Mouse (Mus musculus) c-Kit-negative CD71-positive TER-119-positive erythroid progenitor cells, embryonic 14.5 days (primary cell): ENCODE data around the gene Tra2a.
"Not testable (repeated sequence)": the region's sequence is repeated elsewhere in the genome, so short reads cannot be mapped to it uniquely, and the experiment has no call there.

ENCODE experiments used
- DNase-seq: peaks from one replicate; pipeline ENCODE4 v3.0.0-alpha.2; 2013; ENCODE audit warnings: low read depth, low spot score

The Tra2a gene

DNA sequence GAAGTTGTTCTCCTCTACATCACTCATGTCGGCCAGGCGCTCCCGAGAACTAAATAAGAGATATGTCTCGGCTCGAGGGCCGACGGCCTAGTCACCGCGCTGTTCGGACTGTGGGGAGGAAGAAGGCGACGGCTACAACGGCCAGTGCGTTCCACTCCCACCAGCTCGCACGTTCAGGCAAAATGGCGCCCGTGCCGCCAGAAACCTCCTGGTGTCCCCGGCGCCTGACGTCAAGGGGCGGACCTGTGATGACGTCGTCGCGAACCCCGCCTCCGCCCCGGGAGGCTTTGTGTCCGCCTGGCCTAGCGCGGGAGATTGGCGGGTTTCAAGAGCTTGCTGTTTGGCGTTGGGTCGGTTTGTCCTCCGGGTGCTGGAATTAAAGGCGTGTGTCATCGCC lies at the start of gene Tra2a:
Gene Tra2a, minus strand, starts transcription at position 187 of the 397 bp plus-strand sequence.
- peak; percentile 92 for DNase-seq

DNA sequence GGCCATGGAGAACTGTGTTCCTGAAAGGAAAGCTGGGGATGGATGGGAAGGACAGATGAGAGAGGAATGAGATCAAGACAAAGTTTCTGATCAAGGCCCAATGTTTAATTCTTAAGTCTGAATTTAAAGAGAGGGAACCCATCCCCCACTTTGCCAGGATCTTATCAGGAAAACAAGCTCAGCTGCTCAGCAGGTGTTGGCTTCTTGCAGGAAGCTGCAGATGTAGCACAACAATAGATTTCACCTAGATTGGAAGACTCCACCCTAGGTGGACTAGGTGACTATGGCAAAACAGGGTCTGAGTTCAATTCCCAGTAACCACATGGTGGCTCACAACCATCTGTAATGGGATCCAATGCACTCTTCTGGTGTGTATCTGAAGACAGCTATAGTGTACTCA lies 34.5 kb upstream of the Tra2a start:
- DNase-seq = no peak

GRCm38 (mm10) chr6:49282122-49282521 lies 18.3 kb upstream of the Tra2a start:
- DNase-seq = no peak

- no peak for DNase-seq
These were observed 17.1 kb upstream of the Tra2a start for GRCm38 (mm10) chr6:49280942-49281341.

DNA sequence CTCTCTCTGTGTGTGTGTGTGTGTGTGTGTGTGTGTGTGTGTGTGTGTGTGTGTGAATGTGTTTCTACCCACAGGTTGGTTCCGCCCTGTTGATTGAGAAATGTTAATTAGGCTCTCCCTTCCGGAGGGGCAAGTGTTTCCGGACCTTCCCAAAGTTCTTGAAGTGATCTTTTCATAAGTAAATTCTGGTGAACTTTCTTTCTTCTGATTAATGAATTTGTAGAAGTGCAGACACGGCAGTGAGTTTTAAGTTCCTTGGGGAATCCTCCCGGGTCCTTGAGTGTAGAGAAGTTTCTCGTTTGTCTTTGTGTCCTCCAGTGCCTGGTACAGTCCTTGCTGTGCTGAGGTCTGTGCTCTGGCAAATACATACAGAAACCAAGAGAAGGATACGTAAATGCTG lies 11.5 kb upstream of the Tra2a start:
- no peak for DNase-seq

DNA sequence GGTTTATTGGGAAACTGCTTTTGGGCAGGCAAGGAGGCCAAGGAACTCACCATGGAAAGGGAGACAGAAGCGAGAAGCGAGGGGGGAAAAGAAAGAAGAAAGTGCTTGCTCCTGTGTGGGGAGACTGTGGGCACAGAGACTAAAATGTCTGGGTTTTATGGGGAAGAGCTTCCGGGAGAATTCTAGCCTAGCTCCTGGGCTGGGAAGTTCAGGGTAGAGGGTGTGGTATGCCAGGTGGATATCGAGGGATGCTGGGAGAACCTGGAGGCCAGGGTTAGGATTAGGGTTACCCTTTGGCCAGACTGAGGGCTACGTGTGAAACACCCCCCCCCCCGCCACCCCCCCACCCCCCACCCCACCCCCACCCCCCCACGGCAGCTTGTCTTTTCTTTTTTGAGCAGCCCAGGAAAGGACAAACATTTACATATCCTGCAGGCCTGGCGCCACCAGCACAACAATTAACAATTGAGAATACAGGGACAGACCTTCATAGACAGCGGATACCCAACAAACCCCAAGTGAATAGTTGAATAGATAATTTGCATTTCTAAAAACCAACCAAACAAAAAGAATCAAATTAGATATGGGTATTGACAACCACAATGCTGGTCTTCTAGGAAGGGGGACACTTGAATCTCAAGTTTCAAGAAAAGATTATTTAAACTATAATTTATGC lies 10.7 kb upstream of the Tra2a start:
- no peak for DNase-seq

DNA sequence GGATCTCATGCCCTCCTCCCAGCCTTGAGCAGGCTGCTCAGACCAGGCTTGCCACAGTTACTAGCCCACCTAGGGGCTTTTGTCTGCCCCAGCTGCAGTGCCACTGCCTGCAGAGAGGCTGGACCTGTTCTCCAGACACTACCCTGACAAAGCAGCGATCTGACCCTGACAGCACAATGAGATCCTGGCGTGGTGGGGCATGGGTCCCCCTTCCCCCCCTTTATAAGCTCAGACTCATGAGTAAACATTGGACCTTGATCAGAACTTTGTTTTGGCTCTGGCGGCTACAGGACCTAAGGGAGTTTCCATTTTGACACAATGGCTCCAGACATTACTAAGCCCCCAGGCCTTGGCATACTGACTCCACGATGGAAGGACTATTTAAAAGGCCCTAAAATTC lies 10.1 kb upstream of the Tra2a start:
- no peak for DNase-seq

- DNase-seq = no peak
These were observed 9.0 kb upstream of the Tra2a start for GRCm38 (mm10) chr6:49272863-49273262.

- DNase-seq = no peak
These were observed 8.0 kb upstream of the Tra2a start for GRCm38 (mm10) chr6:49271815-49272214.

- DNase-seq = no peak
These were observed 6.1 kb upstream of the Tra2a start for GRCm38 (mm10) chr6:49269923-49270322.

- no peak for DNase-seq
These were observed 5.4 kb upstream of the Tra2a start for GRCm38 (mm10) chr6:49269200-49269599.

GRCm38 (mm10) chr6:49267686-49268085 lies 3.9 kb upstream of the Tra2a start:
- DNase-seq = no peak

DNA sequence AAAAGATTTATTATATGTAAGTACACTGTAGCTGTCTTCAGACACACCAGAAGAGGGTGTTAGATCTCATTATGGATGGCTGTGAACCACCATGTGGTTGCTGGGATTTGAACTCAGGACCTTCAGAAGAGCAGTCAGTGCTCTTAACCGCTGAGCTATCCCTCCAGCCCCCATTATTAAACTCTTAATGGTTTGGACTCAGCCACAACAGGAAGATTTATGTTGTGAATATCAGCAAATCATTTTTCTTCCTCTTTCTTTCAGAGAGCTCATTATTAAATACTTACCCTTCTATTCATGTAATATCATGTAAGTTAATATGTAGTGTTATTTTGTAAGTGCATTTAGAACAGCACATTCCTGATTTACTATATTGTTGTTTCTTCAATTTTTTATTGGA lies 1.4 kb upstream of the Tra2a start:
- DNase-seq = not testable (repeated sequence)

DNA sequence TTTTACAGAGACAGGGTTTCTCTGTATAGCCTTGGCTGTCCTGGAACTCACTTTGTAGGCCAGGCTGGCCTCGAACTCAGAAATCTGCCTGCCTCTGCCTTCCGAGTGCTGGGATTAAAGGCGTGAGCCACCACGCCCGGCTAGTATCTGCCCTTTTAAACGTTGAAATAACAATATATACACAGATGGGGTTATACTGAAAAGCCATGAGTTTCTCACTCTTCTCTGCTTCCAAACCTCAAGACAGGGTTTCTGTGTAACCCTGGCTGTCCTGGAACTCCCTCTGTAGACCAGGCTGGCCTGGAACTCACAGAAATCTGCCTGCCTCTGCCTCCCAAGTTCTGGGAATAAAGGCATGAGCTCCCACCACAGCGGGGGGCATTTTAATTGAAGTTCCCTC lies 613 bp upstream of the Tra2a start:
- DNase-seq = not testable (repeated sequence)

GRCm38 (mm10) chr6:49263081-49263846 lies 569 bp downstream of the Tra2a start:
- no peak for DNase-seq

GRCm38 (mm10) chr6:49262421-49262820 lies 1.4 kb downstream of the Tra2a start:
- DNase-seq = no peak

GRCm38 (mm10) chr6:49259711-49260110 lies 4.1 kb downstream of the Tra2a start:
- DNase-seq = no peak

- DNase-seq = no peak
These were observed 6.0 kb downstream of the Tra2a start for GRCm38 (mm10) chr6:49257880-49258279.

- no peak for DNase-seq
These were observed 11.6 kb downstream of the Tra2a start for GRCm38 (mm10) chr6:49252207-49252606.

DNA sequence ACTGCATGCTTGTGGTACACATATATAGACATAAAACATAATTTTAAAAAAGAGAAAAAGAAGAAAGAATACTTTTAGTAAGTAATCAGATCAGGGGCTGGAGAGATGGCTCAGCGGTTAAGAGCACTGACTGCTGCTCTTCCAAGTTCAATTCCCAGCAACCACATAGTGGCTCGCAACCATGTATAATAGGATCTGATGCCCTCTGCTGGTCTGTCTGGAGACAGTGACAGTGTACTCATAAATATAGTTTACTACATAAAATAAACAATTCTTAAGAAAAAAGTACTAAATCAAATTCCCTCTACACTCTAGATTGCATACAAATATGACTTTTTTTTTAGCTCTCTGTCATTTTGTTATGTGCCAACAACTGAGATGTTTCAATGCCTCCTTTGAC lies 12.6 kb downstream of the Tra2a start:
- no peak for DNase-seq

GRCm38 (mm10) chr6:49247246-49247645 lies 16.6 kb downstream of the Tra2a start:
- DNase-seq = no peak

DNA sequence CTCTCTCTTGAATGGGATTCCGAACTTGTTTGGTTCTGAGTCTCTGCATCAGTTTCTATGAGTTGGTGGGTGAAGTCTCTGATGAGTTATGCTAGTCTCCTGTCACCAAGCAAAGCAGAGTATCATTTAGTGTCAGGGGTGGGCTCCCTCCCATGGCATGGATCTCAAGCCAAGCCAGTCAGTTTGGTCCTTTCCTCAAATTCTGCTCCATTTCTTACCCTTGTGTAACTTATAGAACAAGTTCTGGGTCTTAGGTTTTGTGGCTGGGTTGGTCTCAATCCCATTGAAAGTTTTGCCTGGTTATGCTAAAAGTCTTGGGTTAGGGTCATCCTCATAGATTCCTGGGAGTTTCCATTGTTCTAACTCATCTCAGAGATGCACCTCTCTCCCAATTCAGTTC lies 21.5 kb downstream of the Tra2a start:
- no peak for DNase-seq

- DNase-seq = no peak
These were observed 22.3 kb downstream of the Tra2a start for GRCm38 (mm10) chr6:49241562-49241961.
